Mouse (Mus musculus): ENCODE data around the gene Anln. TPM values are rescaled to one million over a fixed set of nuclear protein-coding genes. Genes with fewer than 3 reads are reported as not detected.

Gene Anln
- polyA plus RNA-seq (2014; fragmentation: Nextera tagmentation; extraction: Ambion mirVana), result 54.4 and 56.1 TPM in 2 replicates

GRCm38 (mm10) chr9:22389021-22389476, at the start of gene Anln:
TSS of gene Anln (minus strand) at chr9:22389188.
- under 1% methylated on average over 43 of the region's 44 CpGs for WGBS
- H3K27me3 ChIP-seq (ENCODE audit: control insufficient read depth, insufficient read depth, low read length), result no peaks in the 10 kb centered on the region
- H3K4me1 ChIP-seq (ENCODE audit: control insufficient read depth, insufficient read depth, low read length), result peaks cover 3% of the 10 kb centered on the region; the same call in 1 of the 2 replicates
- ATAC-seq (ENCODE audit: insufficient number of reproducible peaks, low FRiP score, low TSS enrichment, low read depth) (peak; percentile 94), DNase-seq (ENCODE audit: low spot score) (peak; percentile 96)
- no peaks in the 10 kb centered on the region; the same call in 1 of the 2 replicates for H3K36me3 ChIP-seq (ENCODE audit: control insufficient read depth, insufficient read depth, low read length)
- peak within 1 kb of the TSS; percentile 87 for H3K9ac ChIP-seq (ENCODE audit: low read length)
- H3K9me3 ChIP-seq (ENCODE audit: control insufficient read depth, low read length), result no peaks in the 10 kb centered on the region
- H3K27ac ChIP-seq (replicated peaks; ENCODE audit: low read depth, low read length), result peak within 1 kb of the TSS; percentile 79
- peak within 1 kb of the TSS; percentile 75 for H3K4me2 ChIP-seq (ENCODE audit: low read depth, severe bottlenecking)
- peak within 1 kb of the TSS; percentile 74 for H3K4me3 ChIP-seq (ENCODE audit: low read depth, low read length)

DNA sequence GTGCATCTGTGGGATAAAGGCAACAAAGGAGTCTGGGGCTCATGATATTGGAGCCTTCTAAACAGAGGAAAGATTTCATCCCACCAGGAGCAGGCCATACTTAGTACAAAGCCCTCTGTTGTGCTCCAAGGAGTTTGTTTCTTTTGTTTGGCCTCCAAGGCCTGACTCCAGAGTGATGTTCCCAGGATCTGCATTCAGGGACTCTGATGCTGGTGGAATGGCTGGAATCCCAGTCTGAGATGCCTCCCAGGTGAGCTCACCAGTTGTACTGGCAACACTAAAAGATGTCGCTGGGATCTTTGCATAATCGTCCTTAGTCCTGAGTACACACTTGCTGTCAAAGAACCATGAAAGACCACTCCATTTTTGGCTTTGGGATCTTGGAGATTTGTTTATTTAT, 45.1 kb upstream of the Anln start:
- Histone ChIP-seq H3K4me2 (ENCODE audit: low read depth, severe bottlenecking) (no peak overlapping the region), H3K4me1 (ENCODE audit: control insufficient read depth, insufficient read depth, low read length) (peaks cover 3% of the 10 kb centered on the region; the same call in 1 of the 2 replicates), H3K9ac (ENCODE audit: low read length) (no peak overlapping the region), H3K9me3 (ENCODE audit: control insufficient read depth, low read length) (no peaks in the 10 kb centered on the region), H3K27ac (replicated peaks; ENCODE audit: low read depth, low read length) (no peak overlapping the region), H3K4me3 (ENCODE audit: low read depth, low read length) (no peak overlapping the region), H3K27me3 (ENCODE audit: control insufficient read depth, insufficient read depth, low read length) (no peaks in the 10 kb centered on the region), H3K36me3 (ENCODE audit: control insufficient read depth, insufficient read depth, low read length) (no peaks in the 10 kb centered on the region)
- WGBS, result 98% methylated on average over 2 of the region's 2 CpGs
- ATAC-seq (ENCODE audit: insufficient number of reproducible peaks, low FRiP score, low TSS enrichment, low read depth) (no peak), DNase-seq (ENCODE audit: low spot score) (no peak)

- Histone ChIP-seq H3K27me3 (ENCODE audit: control insufficient read depth, insufficient read depth, low read length) (no peaks in the 10 kb centered on the region), H3K9me3 (ENCODE audit: control insufficient read depth, low read length) (no peaks in the 10 kb centered on the region), H3K4me2 (ENCODE audit: low read depth, severe bottlenecking) (no peak overlapping the region), H3K4me3 (ENCODE audit: low read depth, low read length) (no peak overlapping the region), H3K4me1 (ENCODE audit: control insufficient read depth, insufficient read depth, low read length) (peaks cover 3% of the 10 kb centered on the region; the same call in 1 of the 2 replicates), H3K9ac (ENCODE audit: low read length) (no peak overlapping the region), H3K36me3 (ENCODE audit: control insufficient read depth, insufficient read depth, low read length) (no peaks in the 10 kb centered on the region), H3K27ac (replicated peaks; ENCODE audit: low read depth, low read length) (no peak overlapping the region)
- DNase-seq (ENCODE audit: low spot score) (no peak), ATAC-seq (ENCODE audit: insufficient number of reproducible peaks, low FRiP score, low TSS enrichment, low read depth) (no peak)
- 84% methylated on average over 2 of the region's 2 CpGs for WGBS
Observed at GRCm38 (mm10) chr9:22433221-22433620, 44.2 kb upstream of the Anln start.

DNA sequence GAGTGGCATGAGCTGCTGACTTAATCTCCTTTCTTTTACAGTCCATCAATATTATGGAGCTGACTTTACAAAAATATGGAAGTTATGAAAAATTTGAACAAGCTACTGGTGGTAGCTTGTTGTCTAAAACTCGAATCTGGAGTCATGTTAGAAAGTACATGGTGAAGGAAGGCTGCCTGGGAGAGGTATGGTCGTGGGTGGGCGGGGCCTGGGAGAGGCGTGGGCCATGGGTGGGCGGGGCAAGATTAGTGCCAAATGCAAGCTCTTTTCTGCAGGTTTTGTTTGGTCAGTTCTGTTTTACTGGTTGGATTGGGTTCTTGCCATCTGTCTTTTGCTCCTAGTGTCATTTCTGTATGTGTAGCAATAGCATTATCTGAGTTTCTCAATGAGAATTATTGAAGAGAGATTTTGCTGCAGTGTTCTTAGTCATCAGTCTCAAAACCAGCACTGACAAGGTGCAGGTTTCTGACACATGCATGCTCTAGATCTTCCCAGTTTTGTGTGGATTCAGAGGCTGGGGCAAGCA, 41.4 kb upstream of the Anln start:
- no peak for ATAC-seq (ENCODE audit: insufficient number of reproducible peaks, low FRiP score, low TSS enrichment, low read depth)
- Histone ChIP-seq H3K4me2 (ENCODE audit: low read depth, severe bottlenecking) (no peak overlapping the region), H3K4me3 (ENCODE audit: low read depth, low read length) (no peak overlapping the region), H3K4me1 (ENCODE audit: control insufficient read depth, insufficient read depth, low read length) (peaks cover 3% of the 10 kb centered on the region; the same call in 1 of the 2 replicates), H3K27ac (replicated peaks; ENCODE audit: low read depth, low read length) (no peak overlapping the region), H3K9me3 (ENCODE audit: control insufficient read depth, low read length) (no peaks in the 10 kb centered on the region), H3K36me3 (ENCODE audit: control insufficient read depth, insufficient read depth, low read length) (no peaks in the 10 kb centered on the region), H3K27me3 (ENCODE audit: control insufficient read depth, insufficient read depth, low read length) (no peaks in the 10 kb centered on the region), H3K9ac (ENCODE audit: low read length) (no peak overlapping the region)
- peak; percentile 32 for DNase-seq (ENCODE audit: low spot score)
- 26% methylated on average over 5 of the region's 5 CpGs for WGBS

- Histone ChIP-seq H3K9me3 (ENCODE audit: control insufficient read depth, low read length) (no peaks in the 10 kb centered on the region), H3K4me1 (ENCODE audit: control insufficient read depth, insufficient read depth, low read length) (peaks cover 3% of the 10 kb centered on the region; the same call in 1 of the 2 replicates), H3K36me3 (ENCODE audit: control insufficient read depth, insufficient read depth, low read length) (no peaks in the 10 kb centered on the region), H3K9ac (ENCODE audit: low read length) (no peak overlapping the region), H3K27ac (replicated peaks; ENCODE audit: low read depth, low read length) (no peak overlapping the region), H3K4me2 (ENCODE audit: low read depth, severe bottlenecking) (no peak overlapping the region), H3K27me3 (ENCODE audit: control insufficient read depth, insufficient read depth, low read length) (no peaks in the 10 kb centered on the region), H3K4me3 (ENCODE audit: low read depth, low read length) (no peak overlapping the region)
- ATAC-seq (ENCODE audit: insufficient number of reproducible peaks, low FRiP score, low TSS enrichment, low read depth) (no peak), DNase-seq (ENCODE audit: low spot score) (peak; percentile 29)
- WGBS, result 56% methylated on average over 15 of the region's 15 CpGs
Observed at GRCm38 (mm10) chr9:22429533-22430241, 40.7 kb upstream of the Anln start.

DNA sequence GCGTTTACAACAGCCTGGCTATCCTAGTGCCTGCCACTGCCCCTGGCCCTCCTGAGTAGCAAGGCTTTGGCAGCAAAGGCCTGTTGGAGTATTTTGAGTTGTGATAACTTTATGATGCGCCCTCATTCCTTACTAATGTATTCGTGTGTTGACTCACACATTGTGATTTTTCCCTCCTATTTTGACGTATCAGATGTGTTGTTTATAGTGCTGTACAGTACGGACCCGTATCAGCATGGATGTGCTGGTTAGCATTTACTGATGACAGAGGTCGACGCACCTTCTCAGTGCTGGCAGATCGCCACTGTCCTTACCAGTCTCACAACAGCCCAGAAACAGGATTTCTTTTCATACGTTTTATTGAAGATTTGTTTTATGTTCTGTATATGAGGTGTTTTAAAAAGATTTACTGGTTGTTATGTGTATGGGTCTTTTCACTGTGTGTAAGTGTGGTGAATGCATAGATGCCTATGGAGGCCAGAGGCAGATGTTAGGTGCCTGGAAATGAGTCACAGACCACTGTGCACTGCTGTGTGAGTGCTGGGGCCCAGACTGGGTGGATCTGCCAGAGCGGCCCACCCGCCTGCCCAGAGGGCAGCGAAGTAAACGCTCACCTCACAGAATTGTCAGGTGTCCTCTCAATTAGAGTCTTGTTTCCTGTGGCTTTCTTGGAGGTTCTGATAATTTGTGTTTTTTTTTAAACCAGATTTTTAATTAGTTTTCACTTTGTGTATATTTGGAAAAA, 39.9 kb upstream of the Anln start:
- H3K9ac ChIP-seq (ENCODE audit: low read length), result no peak overlapping the region
- 68% methylated on average over 14 of the region's 14 CpGs for WGBS
- H3K4me3 ChIP-seq (ENCODE audit: low read depth, low read length), result no peak overlapping the region
- H3K4me1 ChIP-seq (ENCODE audit: control insufficient read depth, insufficient read depth, low read length), result peaks cover 3% of the 10 kb centered on the region; the same call in 1 of the 2 replicates
- no peak overlapping the region; the same call in 1 of the 2 replicates for H3K27ac ChIP-seq (replicated peaks; ENCODE audit: low read depth, low read length)
- DNase-seq (ENCODE audit: low spot score) (no peak), ATAC-seq (ENCODE audit: insufficient number of reproducible peaks, low FRiP score, low TSS enrichment, low read depth) (peak; percentile 51; the same call in 1 of the 2 replicates)
- H3K27me3 ChIP-seq (ENCODE audit: control insufficient read depth, insufficient read depth, low read length), result no peaks in the 10 kb centered on the region
- H3K4me2 ChIP-seq (ENCODE audit: low read depth, severe bottlenecking), result no peak overlapping the region
- no peaks in the 10 kb centered on the region for H3K9me3 ChIP-seq (ENCODE audit: control insufficient read depth, low read length)
- H3K36me3 ChIP-seq (ENCODE audit: control insufficient read depth, insufficient read depth, low read length), result no peaks in the 10 kb centered on the region

DNA sequence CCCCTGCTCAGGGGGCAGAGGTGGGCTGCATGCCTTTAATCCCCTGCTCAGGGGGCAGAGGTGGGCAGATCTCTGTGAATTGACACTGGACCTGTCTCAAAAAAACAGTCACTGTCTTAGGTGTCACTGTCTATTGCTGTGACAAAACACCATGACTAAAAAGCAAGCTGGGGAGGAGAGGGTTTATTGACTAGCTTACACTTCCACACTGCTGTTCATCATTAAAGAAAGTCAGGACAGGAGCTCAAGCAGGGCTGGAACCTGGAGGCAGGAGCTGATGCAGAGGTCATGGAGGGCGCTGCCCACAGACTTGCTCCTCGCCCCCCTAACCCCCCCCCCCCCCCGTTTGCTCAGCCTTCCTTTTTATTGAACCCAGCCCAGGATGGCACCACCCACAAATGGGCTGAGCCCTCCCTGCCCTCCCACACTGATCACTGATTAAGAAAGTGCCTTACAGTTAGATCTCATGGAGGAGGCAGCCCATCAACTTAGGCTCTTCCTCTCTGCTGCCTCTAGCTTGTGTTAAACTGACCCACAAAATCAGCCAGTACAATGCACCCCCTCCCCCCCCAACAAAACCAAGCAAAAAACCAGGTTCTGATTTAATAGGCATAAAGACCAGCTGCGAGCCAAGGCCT, 39.2 kb upstream of the Anln start:
- no peaks in the 10 kb centered on the region for H3K27me3 ChIP-seq (ENCODE audit: control insufficient read depth, insufficient read depth, low read length)
- no peaks in the 10 kb centered on the region for H3K9me3 ChIP-seq (ENCODE audit: control insufficient read depth, low read length)
- H3K4me3 ChIP-seq (ENCODE audit: low read depth, low read length), result no peak overlapping the region
- no peak overlapping the region for H3K9ac ChIP-seq (ENCODE audit: low read length)
- H3K4me1 ChIP-seq (ENCODE audit: control insufficient read depth, insufficient read depth, low read length), result peaks cover 3% of the 10 kb centered on the region; the same call in 1 of the 2 replicates
- no peaks in the 10 kb centered on the region for H3K36me3 ChIP-seq (ENCODE audit: control insufficient read depth, insufficient read depth, low read length)
- no peak overlapping the region for H3K4me2 ChIP-seq (ENCODE audit: low read depth, severe bottlenecking)
- 25% methylated on average over 2 of the region's 4 CpGs for WGBS
- peak; percentile 24 for DNase-seq (ENCODE audit: low spot score)
- ATAC-seq (ENCODE audit: insufficient number of reproducible peaks, low FRiP score, low TSS enrichment, low read depth), result peak; percentile 54; the same call in 1 of the 2 replicates
- H3K27ac ChIP-seq (replicated peaks; ENCODE audit: low read depth, low read length), result no peak overlapping the region; the same call in 1 of the 2 replicates

GRCm38 (mm10) chr9:22424719-22425118, 35.7 kb upstream of the Anln start:
- no peak for DNase-seq (ENCODE audit: low spot score)
- Histone ChIP-seq H3K9me3 (ENCODE audit: control insufficient read depth, low read length) (no peaks in the 10 kb centered on the region), H3K9ac (ENCODE audit: low read length) (no peak overlapping the region), H3K27me3 (ENCODE audit: control insufficient read depth, insufficient read depth, low read length) (no peaks in the 10 kb centered on the region), H3K27ac (replicated peaks; ENCODE audit: low read depth, low read length) (no peak overlapping the region), H3K36me3 (ENCODE audit: control insufficient read depth, insufficient read depth, low read length) (no peaks in the 10 kb centered on the region), H3K4me3 (ENCODE audit: low read depth, low read length) (no peak overlapping the region), H3K4me1 (ENCODE audit: control insufficient read depth, insufficient read depth, low read length) (peaks cover under 1% of the 10 kb centered on the region; the same call in 1 of the 2 replicates), H3K4me2 (ENCODE audit: low read depth, severe bottlenecking) (no peak overlapping the region)
- ATAC-seq (ENCODE audit: insufficient number of reproducible peaks, low FRiP score, low TSS enrichment, low read depth), result no peak
- WGBS, result 91% methylated on average over 4 of the region's 4 CpGs
